Comparison of ENCODE assay signal across 16 mouse cellular contexts in genomic region chr6:47621039-47621438, GRCm38 (mm10). TPM values are rescaled to one million over a fixed set of nuclear protein-coding genes. Genes with fewer than 3 reads are reported as not detected.
A peak's percentile ranks its signal among the peaks of the same experiment; 100 is the strongest.
DNase-seq lines count a peak whose midpoint lies in the region; ATAC-seq lines count a peak whose summit lies in the region.
"Had no signal": no experiment of that assay in that cellular context is flagged by ENCODE, and none has a peak within 500 bp of the region (broad histone marks: within the 10 kb centered on the region; RNA-seq: fewer than 3 reads in every experiment).

No protein-coding gene starts in this region.

- intact Hi-C loops in left cerebral cortex, postnatal 10 days (cut with DNase I) = no loop called here

- DNase-seq in 416B (ENCODE audit: low read depth) = peak; percentile 86
- DNase-seq in CD4-positive, CD25-positive, alpha-beta regulatory T cell, adult 2 months (ENCODE audit: low read depth, low spot score) = peak; percentile 58
- no peak for DNase-seq in left cerebral cortex, postnatal 10 days (ENCODE audit: extremely low spot score in 1 of 2, low spot score in 2 of 2)
- no peak for DNase-seq in layer of hippocampus, adult 11-12 months (ENCODE audit: low spot score)
- DNase-seq in heart, adult 18-20 months = no peak
- DNase-seq: adrenal gland, adult 8-10 months; cerebellum, adult 11 months; cerebellum, postnatal 36 days; gastrocnemius, postnatal 10 days; kidney, postnatal 10 days; right cerebral cortex, adult 18-20 months; spleen, adult 18-20 months had no signal

- ATAC-seq in common myeloid progenitor, adult 5-6 weeks (replicated peaks; ENCODE audit: low read depth, poor library complexity, severe bottlenecking) = peak; percentile 65
- 0 out of 2 replicates have a peak, but pooled peaks have one; percentile 13 for ATAC-seq in monocyte, adult 5-6 weeks (replicated peaks; ENCODE audit: insufficient number of reproducible peaks, low FRiP score, low TSS enrichment, poor library complexity, severe bottlenecking)
- ATAC-seq: intestine, postnatal 0 days; liver, embryonic 12.5 days had no signal

RNA-seq across cellular contexts. Expression of gene Ezh2, which starts 25.9 kb away (rescaled TPM):
- total RNA-seq in common myeloid progenitor, adult 5-6 weeks (2017) = 281 and 287 TPM in 2 replicates
- total RNA-seq in monocyte, adult 5-6 weeks (2017) = 37.1 to 69.1 TPM (median 58.8 TPM) in 3 replicates
- 10 to 100 TPM; 18.8 to 19.7 TPM for total RNA-seq in left cerebral cortex, postnatal 10 days (2021)
- 1 to 10 TPM; 8.7 to 9.5 TPM for total RNA-seq in heart, adult 18-20 months (2021)

Comparison
In these comparisons a context has a peak if more than half of its experiments do, and no peak if none do; other contexts are left out.
1. DNase-seq: peak in 416B (single experiment) and CD4-positive, CD25-positive, alpha-beta regulatory T cell, adult 2 months (single experiment); none in left cerebral cortex, postnatal 10 days (0 of 2), layer of hippocampus, adult 11-12 months (single experiment) and heart, adult 18-20 months (0 of 2).